In genomic region chr6:65537327-65537884, GRCm38 (mm10) we compare ENCODE assay signal across 36 mouse cellular contexts. TPM values are rescaled to one million over a fixed set of nuclear protein-coding genes. Genes with fewer than 3 reads are reported as not detected.
DNase-seq lines count a peak whose midpoint lies in the region; ATAC-seq and TF ChIP-seq lines count a peak whose summit lies in the region.
"Had no signal": no experiment of that assay in that cellular context is flagged by ENCODE, and none has a peak within 500 bp of the region (broad histone marks: within the 10 kb centered on the region; RNA-seq: fewer than 3 reads in every experiment).

No protein-coding gene starts in this region.

- no peak for TF ChIP-seq CTCF in hindbrain, postnatal 0 days (IDR thresholded peaks at IDR 0.05; ENCODE audit: low read depth)
- no peak for TF ChIP-seq CTCF in kidney, adult 2 months (conservative IDR thresholded peaks at IDR 0.05; ENCODE audit: insufficient read depth, insufficient read length, low read depth, low read length)

- H3K27me3 ChIP-seq in hindbrain, embryonic 11.5 days (ENCODE audit: control insufficient read depth, insufficient read depth, low read length) = no peaks in the 10 kb centered on the region
- no peaks in the 10 kb centered on the region for H3K27me3 ChIP-seq in hindbrain, postnatal 0 days (ENCODE audit: insufficient read depth, low read length)
- no peaks in the 10 kb centered on the region for H3K27me3 ChIP-seq in midbrain, embryonic 12.5 days
- no peaks in the 10 kb centered on the region for H3K27me3 ChIP-seq in midbrain, embryonic 13.5 days
- H3K27me3 ChIP-seq in kidney, adult 2 months (replicated peaks; ENCODE audit: control insufficient read depth, insufficient read depth, low read length) = no peaks in the 10 kb centered on the region; the same call in 1 of the 2 replicates
- H3K27me3 ChIP-seq: intestine, embryonic 15.5 days; neural tube, embryonic 12.5 days had no signal

- H3K9me3 ChIP-seq in hindbrain, embryonic 11.5 days (ENCODE audit: control insufficient read depth, low read length) = no peaks in the 10 kb centered on the region
- no peaks in the 10 kb centered on the region for H3K9me3 ChIP-seq in hindbrain, postnatal 0 days (ENCODE audit: low read length)
- no peaks in the 10 kb centered on the region for H3K9me3 ChIP-seq in midbrain, embryonic 12.5 days
- no peaks in the 10 kb centered on the region for H3K9me3 ChIP-seq in midbrain, embryonic 13.5 days
- H3K9me3 ChIP-seq: heart, embryonic 10.5 days; intestine, embryonic 15.5 days; midbrain, embryonic 10.5 days; neural tube, embryonic 12.5 days had no signal

- ATAC-seq in hindbrain, embryonic 11.5 days (ENCODE audit: low FRiP score) = 0 out of 2 replicates have a peak, but pooled peaks have one; percentile 14
- no peak for ATAC-seq in hindbrain, postnatal 0 days
- ATAC-seq in midbrain, embryonic 12.5 days (ENCODE audit: low FRiP score, low read depth) = 0 out of 2 replicates have a peak, but pooled peaks have one; percentile 27
- ATAC-seq in midbrain, embryonic 13.5 days = no peak
- 0 out of 2 replicates have a peak, but pooled peaks have one; percentile 32 for ATAC-seq in common myeloid progenitor, adult 5-6 weeks (replicated peaks; ENCODE audit: low read depth, poor library complexity, severe bottlenecking)
- ATAC-seq: forebrain, embryonic 14.5 days; intestine, embryonic 15.5 days had no signal

- H3K4me3 ChIP-seq in hindbrain, embryonic 11.5 days (ENCODE audit: low read depth, low read length) = no peak overlapping the region
- no peak overlapping the region for H3K4me3 ChIP-seq in hindbrain, postnatal 0 days (ENCODE audit: low read length)
- H3K4me3 ChIP-seq in midbrain, embryonic 12.5 days = no peak overlapping the region
- H3K4me3 ChIP-seq in midbrain, embryonic 13.5 days (replicated peaks) = no peak overlapping the region
- H3K4me3 ChIP-seq in kidney, adult 2 months (ENCODE audit: insufficient read depth, low read depth, low read length) = no peak overlapping the region
- H3K4me3 ChIP-seq: heart, embryonic 10.5 days; intestine, embryonic 15.5 days; midbrain, embryonic 10.5 days; myocyte; neural tube, embryonic 12.5 days had no signal

- no peak overlapping the region for H3K9ac ChIP-seq in hindbrain, embryonic 11.5 days (ENCODE audit: low read depth, low read length)
- H3K9ac ChIP-seq in hindbrain, postnatal 0 days (replicated peaks; ENCODE audit: low read length) = no peak overlapping the region
- no peak overlapping the region for H3K9ac ChIP-seq in midbrain, embryonic 12.5 days (replicated peaks)
- H3K9ac ChIP-seq in midbrain, embryonic 13.5 days (replicated peaks) = no peak overlapping the region
- H3K9ac ChIP-seq: hindbrain, embryonic 14.5 days; intestine, embryonic 15.5 days; liver, embryonic 14.5 days; lung, embryonic 14.5 days; neural tube, embryonic 12.5 days had no signal

- DNase-seq in hindbrain, embryonic 11.5 days (ENCODE audit: low spot score) = no peak
- DNase-seq in hindbrain, postnatal 0 days (ENCODE audit: low spot score) = no peak
- peak; percentile 19 for DNase-seq in skeletal muscle tissue, adult 2 months (ENCODE audit: low read depth, low spot score)
- DNase-seq in right cerebral cortex, adult 18-20 months = no peak
- DNase-seq in kidney, adult 2 months = no peak
- DNase-seq: adrenal gland, postnatal 25 days; cerebellum, adult 11-12 months; cerebellum, postnatal 14 days; heart, postnatal 36 days; kidney, adult 8-10 months; kidney, postnatal 4 days; left cerebral cortex, postnatal 4 days; liver; lung, embryonic 14.5 days; right cerebral cortex, postnatal 4 days had no signal

- H3K4me1 ChIP-seq in hindbrain, embryonic 11.5 days (replicated peaks; ENCODE audit: control insufficient read depth, insufficient read depth, low read length) = no peaks in the 10 kb centered on the region
- no peaks in the 10 kb centered on the region for H3K4me1 ChIP-seq in hindbrain, postnatal 0 days (ENCODE audit: insufficient read depth, low read length)
- 0 out of 2 replicates have a peak, but pooled peaks cover 6% of the 10 kb centered on the region for H3K4me1 ChIP-seq in midbrain, embryonic 12.5 days
- H3K4me1 ChIP-seq in midbrain, embryonic 13.5 days (replicated peaks) = peaks cover 5% of the 10 kb centered on the region
- H3K4me1 ChIP-seq in kidney, adult 2 months (ENCODE audit: control insufficient read depth, insufficient read depth, low read length) = no peaks in the 10 kb centered on the region
- H3K4me1 ChIP-seq: heart, embryonic 10.5 days; intestine, embryonic 15.5 days; neural tube, embryonic 12.5 days had no signal

- H3K4me2 ChIP-seq in hindbrain, embryonic 11.5 days (replicated peaks; ENCODE audit: low read depth, low read length) = no peak overlapping the region
- no peak overlapping the region for H3K4me2 ChIP-seq in hindbrain, postnatal 0 days (ENCODE audit: low read depth, low read length)
- no peak overlapping the region for H3K4me2 ChIP-seq in midbrain, embryonic 12.5 days (replicated peaks)
- no peak overlapping the region for H3K4me2 ChIP-seq in midbrain, embryonic 13.5 days (replicated peaks)
- H3K4me2 ChIP-seq: hindbrain, embryonic 14.5 days; intestine, embryonic 15.5 days; lung, embryonic 14.5 days; neural tube, embryonic 12.5 days had no signal

- 72% methylated on average over 5 of the region's 5 CpGs for WGBS in hindbrain, embryonic 11.5 days
- WGBS in hindbrain, postnatal 0 days = 53% methylated on average over 5 of the region's 5 CpGs
- 78% methylated on average over 5 of the region's 5 CpGs for WGBS in midbrain, embryonic 12.5 days
- 79% methylated on average over 5 of the region's 5 CpGs for WGBS in midbrain, embryonic 13.5 days
- 49% methylated on average over 5 of the region's 5 CpGs for WGBS in kidney, adult 2 months

- H3K27ac ChIP-seq in hindbrain, embryonic 11.5 days (ENCODE audit: low read depth, low read length) = no peak overlapping the region
- H3K27ac ChIP-seq in hindbrain, postnatal 0 days = no peak overlapping the region
- no peak overlapping the region for H3K27ac ChIP-seq in midbrain, embryonic 12.5 days (replicated peaks)
- H3K27ac ChIP-seq in midbrain, embryonic 13.5 days = no peak overlapping the region
- no peak overlapping the region for H3K27ac ChIP-seq in kidney, adult 2 months (ENCODE audit: insufficient read depth, low read depth, low read length)
- H3K27ac ChIP-seq: heart, embryonic 10.5 days; hindbrain, embryonic 14.5 days; intestine, embryonic 15.5 days; kidney, postnatal 0 days; liver, embryonic 14.5 days; midbrain, embryonic 10.5 days; neural tube, embryonic 12.5 days had no signal

- no peak for TF ChIP-seq POLR2A in kidney, adult 2 months (IDR thresholded peaks at IDR 0.05; ENCODE audit: low read depth, low read length)

- no peaks in the 10 kb centered on the region for H3K36me3 ChIP-seq in hindbrain, embryonic 11.5 days (ENCODE audit: control insufficient read depth, insufficient read depth, low read length)
- H3K36me3 ChIP-seq in hindbrain, postnatal 0 days (ENCODE audit: insufficient read depth, low read length) = no peaks in the 10 kb centered on the region
- no peaks in the 10 kb centered on the region for H3K36me3 ChIP-seq in midbrain, embryonic 12.5 days
- H3K36me3 ChIP-seq in midbrain, embryonic 13.5 days = no peaks in the 10 kb centered on the region
- no peaks in the 10 kb centered on the region for H3K36me3 ChIP-seq in kidney, adult 2 months (ENCODE audit: control insufficient read depth, insufficient read depth, low read length)
- H3K36me3 ChIP-seq: heart, embryonic 10.5 days; intestine, embryonic 15.5 days; midbrain, embryonic 10.5 days; neural tube, embryonic 12.5 days had no signal

RNA-seq across cellular contexts. Expression of gene Tnip3, which starts 12.3 kb away (rescaled TPM):
- 0.13 TPM in 1 of 2 replicates, not detected in the other for polyA plus RNA-seq in hindbrain, embryonic 11.5 days (2014; fragmentation: Nextera tagmentation; extraction: Ambion mirVana)
- not detected in 2 replicates for total RNA-seq in hindbrain, postnatal 0 days (2014; rRNA removed)
- polyA plus RNA-seq in hindbrain, postnatal 0 days (2015; fragmentation: Nextera tagmentation; extraction: Ambion mirVana) = not detected in 2 replicates
- polyA plus RNA-seq in midbrain, embryonic 12.5 days (2016; fragmentation: Nextera tagmentation; extraction: Ambion mirVana) = not detected in 2 replicates
- polyA plus RNA-seq in midbrain, embryonic 13.5 days (2015; fragmentation: Nextera tagmentation; extraction: Ambion mirVana) = not detected in 2 replicates
- total RNA-seq in common myeloid progenitor, adult 5-6 weeks (2017) = 9.6 and 9.7 TPM in 2 replicates
- 0.06 and 0.45 TPM in 2 replicates for polyA plus RNA-seq in kidney, adult 2 months (2012; rRNA removed)
- total RNA-seq: gastrocnemius, adult 18-20 months; layer of hippocampus, adult 8-10 months; layer of hippocampus, postnatal 25 days; left cerebral cortex, adult 8-10 months; left cerebral cortex, postnatal 4 days; MEL; midbrain, postnatal 0 days had no signal
- polyA plus RNA-seq: embryonic facial prominence, embryonic 11.5 days; forebrain, embryonic 14.5 days; heart, embryonic 10.5 days; hindbrain, embryonic 14.5 days; midbrain, embryonic 10.5 days; midbrain, postnatal 0 days; neural tube, embryonic 12.5 days; stomach, embryonic 14.5 days; testis, adult 2 months had no signal

Comparison
In these comparisons a context has a peak if more than half of its experiments do, and no peak if none do; other contexts are left out.
1. ATAC-seq: peak in hindbrain, embryonic 11.5 days (single experiment), midbrain, embryonic 12.5 days (single experiment) and common myeloid progenitor, adult 5-6 weeks (single experiment); none in hindbrain, postnatal 0 days (single experiment) and midbrain, embryonic 13.5 days (single experiment).